Mouse (Mus musculus) heart, embryonic 15.5 days (tissue): Measurements from ENCODE around the gene Wnt5a. TPM values are rescaled to one million over a fixed set of nuclear protein-coding genes. Genes with fewer than 3 reads are reported as not detected.

Experiments used
- ATAC-seq: fragments of 200-750 bp; cut with Nextera tagmentation; replicated peaks from 2 replicates; pipeline ENCODE4 v1.8.0; 2017; ENCODE audit warnings: low read depth, moderate TSS enrichment; ENCODE audit not compliant: insufficient number of reproducible peaks, insufficient read depth, low FRiP score
- H3K27ac ChIP-seq: fragments of 300-500 bp; sonication (generic); 2 replicates; pipeline ENCODE4 v1.5.1; 2015; ENCODE audit warnings: mild to moderate bottlenecking, inconsistent platforms
- H3K27me3 ChIP-seq: fragments of 300-500 bp; sonication (generic); 2 replicates; pipeline ENCODE4 v1.6.1; 2015; ENCODE audit warnings: inconsistent platforms
- H3K36me3 ChIP-seq: fragments of 300-500 bp; sonication (generic); 2 replicates; pipeline ENCODE4 v1.6.1; 2015; ENCODE audit warnings: mild to moderate bottlenecking, inconsistent platforms
- H3K4me1 ChIP-seq: fragments of 300-500 bp; sonication (generic); replicated peaks from 2 replicates; pipeline ENCODE4 v1.6.1; 2015; ENCODE audit warnings: inconsistent platforms
- H3K4me2 ChIP-seq: fragments of 300-500 bp; sonication (generic); 2 replicates; pipeline ENCODE4 v1.6.1; 2015; ENCODE audit warnings: inconsistent platforms, mild to moderate bottlenecking, moderate library complexity
- H3K4me3 ChIP-seq: fragments of 300-500 bp; sonication (generic); 2 replicates; pipeline ENCODE4 v1.5.1; 2015; ENCODE audit warnings: mild to moderate bottlenecking, inconsistent platforms
- H3K9ac ChIP-seq: fragments of 300-500 bp; sonication (generic); 2 replicates; pipeline ENCODE4 v1.6.1; 2015; ENCODE audit warnings: mild to moderate bottlenecking, inconsistent platforms
- H3K9me3 ChIP-seq: fragments of 300-500 bp; sonication (generic); replicated peaks from 2 replicates; pipeline ENCODE4 v1.6.1; 2016; ENCODE audit warnings: inconsistent platforms
- WGBS: fragments of 180-500 bp; shearing (Covaris S2); methylation state at CpG from one replicate; pipeline ENCODE4 v1.1.7; 2015; ENCODE audit warnings: mixed read lengths; 5-methylcytosine and 5-hydroxymethylcytosine counted together
- polyA plus RNA-seq: library from polyadenylated mRNA; unstranded; fragments of >200 nt; fragmentation: Nextera tagmentation; extraction: Ambion mirVana; gene quantifications from 2 replicates; pipeline ENCODE4 v1.2.1, GENCODE M21; 2015

Wnt5a gene
- polyA plus RNA-seq, 1 experiment from 2014 or later, result 11.9 TPM

DNA sequence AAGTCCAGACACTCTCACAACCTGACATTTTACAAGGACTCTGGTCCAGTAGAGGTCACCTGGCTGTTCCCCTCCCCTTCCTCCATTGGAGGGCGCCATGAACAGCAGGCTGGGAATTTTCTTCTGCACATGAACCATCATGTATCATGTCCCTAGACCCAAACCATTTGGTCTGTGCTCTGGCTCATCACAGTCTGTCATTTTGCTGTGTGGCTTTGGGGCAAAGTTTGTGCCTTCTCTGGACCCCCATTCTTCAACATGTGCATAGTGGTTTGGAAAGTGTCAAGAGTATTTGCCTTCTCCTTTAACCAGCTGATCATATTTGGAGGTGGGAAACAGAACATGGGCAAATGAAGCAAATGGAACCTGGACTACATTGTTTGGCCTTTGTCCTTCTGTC, 27.0 kb downstream of the Wnt5a start:
- Histone ChIP-seq H3K9me3 (no peaks in the 10 kb centered on the region), H3K36me3 (no peaks in the 10 kb centered on the region), H3K27ac (no peak overlapping the region), H3K4me2 (no peak overlapping the region), H3K9ac (no peak overlapping the region), H3K27me3 (no peaks in the 10 kb centered on the region), H3K4me1 (peaks cover 20% of the 10 kb centered on the region), H3K4me3 (no peak overlapping the region)
- no peak for ATAC-seq
- WGBS, result 40% methylated on average over 1 of the region's 1 CpGs

GRCm38 (mm10) chr14:28532943-28533342, 28.4 kb downstream of the Wnt5a start:
- Histone ChIP-seq H3K4me1 (peaks cover 20% of the 10 kb centered on the region), H3K4me2 (peak overlapping the region; percentile 48), H3K4me3 (peak overlapping the region; percentile 20), H3K9me3 (no peaks in the 10 kb centered on the region), H3K27ac (no peak overlapping the region), H3K27me3 (no peaks in the 10 kb centered on the region), H3K9ac (no peak overlapping the region), H3K36me3 (no peaks in the 10 kb centered on the region)
- no peak for ATAC-seq
- WGBS, result 35% methylated on average over 11 of the region's 11 CpGs

GRCm38 (mm10) chr14:28533876-28534275, 29.3 kb downstream of the Wnt5a start:
- H3K4me2 ChIP-seq, result no peak overlapping the region
- no peak overlapping the region for H3K9ac ChIP-seq
- 79% methylated on average over 2 of the region's 2 CpGs for WGBS
- no peak overlapping the region for H3K27ac ChIP-seq
- peaks cover 20% of the 10 kb centered on the region for H3K4me1 ChIP-seq
- no peak overlapping the region for H3K4me3 ChIP-seq
- no peak for ATAC-seq
- no peaks in the 10 kb centered on the region for H3K9me3 ChIP-seq
- no peaks in the 10 kb centered on the region for H3K27me3 ChIP-seq
- no peaks in the 10 kb centered on the region for H3K36me3 ChIP-seq

DNA sequence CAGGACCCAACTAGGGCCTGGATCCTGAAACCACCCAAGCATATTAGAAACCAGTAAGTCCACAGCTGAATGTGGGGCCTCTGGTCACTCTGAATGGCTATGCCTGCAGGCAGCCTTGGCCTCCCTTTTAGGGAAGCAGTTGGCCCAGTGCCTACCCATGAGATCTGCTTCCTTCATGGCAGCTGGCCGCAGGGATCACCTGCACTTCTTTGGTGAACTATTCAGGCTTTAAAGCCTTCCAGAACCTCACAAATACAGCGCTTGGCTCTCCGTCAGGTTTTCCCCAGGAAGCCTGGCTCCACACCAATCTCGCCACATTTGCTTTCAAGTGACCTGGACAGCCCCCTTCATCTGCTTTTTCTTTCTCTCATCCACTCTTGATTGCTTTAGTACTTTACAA, 31.3 kb downstream of the Wnt5a start:
- 48% methylated on average over 4 of the region's 4 CpGs for WGBS
- no peak for ATAC-seq
- H3K9ac ChIP-seq, result no peak overlapping the region
- H3K4me2 ChIP-seq, result no peak overlapping the region
- H3K36me3 ChIP-seq, result no peaks in the 10 kb centered on the region
- peaks cover 20% of the 10 kb centered on the region for H3K4me1 ChIP-seq
- H3K27ac ChIP-seq, result no peak overlapping the region
- no peaks in the 10 kb centered on the region for H3K27me3 ChIP-seq
- H3K9me3 ChIP-seq, result no peaks in the 10 kb centered on the region
- no peak overlapping the region for H3K4me3 ChIP-seq

DNA sequence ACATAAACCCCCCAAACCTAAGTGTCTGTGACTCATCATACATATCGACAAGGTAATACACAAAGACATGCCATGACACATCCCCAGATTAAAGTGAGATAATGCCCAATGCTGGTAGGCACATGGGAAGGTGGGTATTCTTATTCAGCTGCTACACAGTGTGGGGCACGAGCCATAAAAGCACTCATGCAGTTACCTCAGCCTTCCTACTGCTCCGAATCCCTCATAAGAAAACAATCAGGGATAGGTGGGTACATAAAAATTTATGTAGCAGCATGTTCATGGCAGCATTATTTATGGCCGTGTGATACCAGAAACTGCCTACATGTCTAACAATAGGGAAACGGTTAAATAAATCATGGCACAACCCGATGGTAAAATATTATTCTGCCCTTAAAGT, 35.0 kb downstream of the Wnt5a start:
- H3K4me2 ChIP-seq, result no peak overlapping the region
- H3K4me3 ChIP-seq, result no peak overlapping the region
- peaks cover 7% of the 10 kb centered on the region for H3K4me1 ChIP-seq
- H3K9me3 ChIP-seq, result no peaks in the 10 kb centered on the region
- H3K36me3 ChIP-seq, result no peaks in the 10 kb centered on the region
- H3K9ac ChIP-seq, result no peak overlapping the region
- H3K27ac ChIP-seq, result no peak overlapping the region
- no peak for ATAC-seq
- 84% methylated on average over 6 of the region's 6 CpGs for WGBS
- no peaks in the 10 kb centered on the region; the same call in 1 of the 2 replicates for H3K27me3 ChIP-seq

DNA sequence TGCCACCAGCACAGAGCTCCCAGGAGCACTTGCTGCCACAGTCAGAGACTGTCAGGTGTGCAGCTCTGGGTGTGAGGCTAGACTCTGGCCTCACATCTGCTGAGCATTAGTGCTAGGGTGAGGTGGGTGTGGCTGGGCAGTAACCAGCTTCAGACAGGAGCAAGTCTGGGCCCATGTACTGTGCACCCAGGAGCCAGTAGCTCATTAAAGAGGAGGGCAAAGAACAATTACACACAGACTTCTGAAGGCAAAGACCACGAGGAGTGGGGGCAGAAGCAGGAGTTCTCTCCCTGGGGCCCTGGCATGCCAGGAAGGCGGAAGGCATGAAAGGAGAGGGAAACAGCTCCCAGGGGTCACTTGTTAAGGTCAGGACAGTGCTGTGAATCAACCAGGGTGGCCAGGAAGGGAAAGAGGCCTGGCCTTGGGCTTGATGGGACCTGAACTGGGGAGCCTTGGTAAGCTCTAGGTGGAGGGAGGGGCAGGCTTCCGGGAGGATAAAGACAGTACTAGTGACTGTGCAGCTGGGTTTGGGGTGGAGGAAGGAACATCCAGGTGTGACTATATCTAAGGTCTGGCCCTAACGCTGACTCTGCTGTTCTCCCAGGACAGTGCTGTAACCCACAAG, 37.7 kb downstream of the Wnt5a start:
- Histone ChIP-seq H3K9me3 (no peaks in the 10 kb centered on the region), H3K27me3 (no peaks in the 10 kb centered on the region; the same call in 1 of the 2 replicates), H3K4me3 (no peak overlapping the region), H3K4me2 (no peak overlapping the region), H3K9ac (no peak overlapping the region), H3K36me3 (no peaks in the 10 kb centered on the region), H3K4me1 (no peaks in the 10 kb centered on the region), H3K27ac (no peak overlapping the region)
- 62% methylated on average over 4 of the region's 4 CpGs for WGBS
- no peak for ATAC-seq

- Histone ChIP-seq H3K4me3 (no peak overlapping the region), H3K9ac (no peak overlapping the region), H3K36me3 (no peaks in the 10 kb centered on the region), H3K27me3 (no peaks in the 10 kb centered on the region), H3K4me2 (no peak overlapping the region), H3K4me1 (no peaks in the 10 kb centered on the region), H3K9me3 (no peaks in the 10 kb centered on the region), H3K27ac (no peak overlapping the region)
- 57% methylated on average over 6 of the region's 6 CpGs for WGBS
- ATAC-seq, result no peak
Observed at GRCm38 (mm10) chr14:28561861-28562260, 57.3 kb downstream of the Wnt5a start.
